Mouse (Mus musculus) spleen, embryonic (tissue): Measurements from ENCODE around the gene Rps6ka2.
"Not testable (repeated sequence)": the region's sequence is repeated elsewhere in the genome, so short reads cannot be mapped to it uniquely, and the experiment has no call there.

Source experiments
- CTCF ChIA-PET: fragments of 350-600 bp; sonication (Branson Sonifier 250); formaldehyde crosslinking; loops from one replicate; lab custom pipeline; 2022; lab: Charles Lee

Rps6ka2 gene

DNA sequence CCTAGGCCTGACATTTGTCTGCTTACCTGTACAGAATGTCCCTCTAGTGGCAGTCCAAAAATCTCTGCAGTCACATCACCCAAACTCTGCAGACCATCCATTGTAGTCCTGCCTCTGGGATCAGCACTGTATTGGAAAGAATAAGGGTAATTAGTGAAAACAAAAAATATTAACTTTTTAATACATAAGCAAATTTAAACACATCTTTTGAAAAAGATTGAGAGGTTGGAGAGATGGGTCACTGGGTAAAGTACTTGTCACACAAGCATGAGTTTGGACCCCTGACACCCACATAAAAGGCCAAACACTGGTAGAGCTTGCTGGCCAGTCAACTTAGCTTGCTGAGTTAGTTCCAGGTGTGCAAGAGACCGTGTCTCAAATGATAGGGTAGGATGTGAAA lies 182.7 kb downstream of the Rps6ka2 start, which contains the start of gene Ttll2:
Gene Ttll2, minus strand, starts transcription at position 101 of the 400 bp plus-strand sequence.
- CTCF ChIA-PET, result not testable (repeated sequence)
